Mouse (Mus musculus): ENCODE data around the gene Tmem120b. TPM values are rescaled to one million over a fixed set of nuclear protein-coding genes. Genes with fewer than 3 reads are reported as not detected.

Gene Tmem120b
- polyA plus RNA-seq, 1 experiment = 3.9 TPM

- DNase-seq (ENCODE audit: low read depth, low spot score) = no peak
- 69% methylated on average over 13 of the region's 13 CpGs for WGBS
Observed at GRCm38 (mm10) chr5:123083340-123084050, 15.3 kb downstream of the Tmem120b start.

GRCm38 (mm10) chr5:123086501-123086900 is 18.3 kb downstream of the Tmem120b start:
- DNase-seq (ENCODE audit: low read depth, low spot score) = no peak
- WGBS = 59% methylated on average over 2 of the region's 2 CpGs

GRCm38 (mm10) chr5:123088784-123089183 is 20.6 kb downstream of the Tmem120b start:
- DNase-seq (ENCODE audit: low read depth, low spot score) = no peak
- WGBS = 97% methylated on average over 4 of the region's 4 CpGs

GRCm38 (mm10) chr5:123090560-123091306 is 22.5 kb downstream of the Tmem120b start:
- DNase-seq (ENCODE audit: low read depth, low spot score) = no peak
- WGBS = 72% methylated on average over 10 of the region's 10 CpGs

GRCm38 (mm10) chr5:123093077-123093633 is 24.9 kb downstream of the Tmem120b start:
- WGBS = 73% methylated on average over 14 of the region's 14 CpGs
- no peak for DNase-seq (ENCODE audit: low read depth, low spot score)

GRCm38 (mm10) chr5:123094238-123094991 is 26.2 kb downstream of the Tmem120b start:
- DNase-seq (ENCODE audit: low read depth, low spot score) = no peak
- WGBS = 67% methylated on average over 25 of the region's 25 CpGs

- DNase-seq (ENCODE audit: low read depth, low spot score) = no peak
- WGBS = 90% methylated on average over 8 of the region's 8 CpGs
Observed at GRCm38 (mm10) chr5:123096299-123096698, 28.1 kb downstream of the Tmem120b start.

GRCm38 (mm10) chr5:123098487-123098886 is 30.3 kb downstream of the Tmem120b start:
- 66% methylated on average over 2 of the region's 2 CpGs for WGBS
- DNase-seq (ENCODE audit: low read depth, low spot score) = no peak

GRCm38 (mm10) chr5:123102376-123102775 is 34.2 kb downstream of the Tmem120b start:
- WGBS = 74% methylated on average over 7 of the region's 7 CpGs
- no peak for DNase-seq (ENCODE audit: low read depth, low spot score)

- WGBS = 66% methylated on average over 8 of the region's 8 CpGs
- DNase-seq (ENCODE audit: low read depth, low spot score) = no peak
Observed at GRCm38 (mm10) chr5:123103556-123103955, 35.3 kb downstream of the Tmem120b start.

- DNase-seq (ENCODE audit: low read depth, low spot score) = no peak
- 72% methylated on average over 6 of the region's 6 CpGs for WGBS
Observed at GRCm38 (mm10) chr5:123104769-123105168, 36.6 kb downstream of the Tmem120b start.

GRCm38 (mm10) chr5:123109452-123110203 is 41.4 kb downstream of the Tmem120b start:
- 35% methylated on average over 13 of the region's 13 CpGs for WGBS

GRCm38 (mm10) chr5:123110296-123110721 is 42.1 kb downstream of the Tmem120b start:
- no peak for DNase-seq (ENCODE audit: low read depth, low spot score)
- WGBS = 65% methylated on average over 13 of the region's 13 CpGs

More at GRCm38 (mm10) chr5:123109452-123110203, 41.4 kb downstream of the Tmem120b start:
- DNase-seq (ENCODE audit: low read depth, low spot score) = no peak

- 65% methylated on average over 11 of the region's 11 CpGs for WGBS
- DNase-seq (ENCODE audit: low read depth, low spot score) = no peak
Observed at GRCm38 (mm10) chr5:123114109-123114508, 45.9 kb downstream of the Tmem120b start.

- WGBS = 46% methylated on average over 7 of the region's 7 CpGs
- DNase-seq (ENCODE audit: low read depth, low spot score) = no peak
Observed at GRCm38 (mm10) chr5:123114924-123115323, 46.7 kb downstream of the Tmem120b start.

GRCm38 (mm10) chr5:123116080-123116479 is 47.9 kb downstream of the Tmem120b start:
- DNase-seq (ENCODE audit: low read depth, low spot score) = no peak
- WGBS = 65% methylated on average over 8 of the region's 8 CpGs

GRCm38 (mm10) chr5:123117257-123117656 is 49.0 kb downstream of the Tmem120b start:
- DNase-seq (ENCODE audit: low read depth, low spot score) = no peak
- 15% methylated on average over 10 of the region's 10 CpGs for WGBS

GRCm38 (mm10) chr5:123117773-123118172 is 49.6 kb downstream of the Tmem120b start:
- WGBS = 58% methylated on average over 8 of the region's 8 CpGs
- no peak for DNase-seq (ENCODE audit: low read depth, low spot score)

GRCm38 (mm10) chr5:123118826-123119225 is 50.6 kb downstream of the Tmem120b start:
- no peak for DNase-seq (ENCODE audit: low read depth, low spot score)
- WGBS = 80% methylated on average over 10 of the region's 10 CpGs
